Mouse (Mus musculus): Measurements from ENCODE around the gene Lgals8. TPM values are rescaled to one million over a fixed set of nuclear protein-coding genes. Genes with fewer than 3 reads are reported as not detected.
"Not testable (repeated sequence)": the region's sequence is repeated elsewhere in the genome, so short reads cannot be mapped to it uniquely, and the experiment has no call there.

Lgals8 gene
- 10 to 100 TPM; 29.6 to 32.6 TPM for total RNA-seq (2021)
- long read RNA-seq, experiment 1, transcript Lgals8-202 (10 exons, 2,792 nt): major isoform, 11 of 25 reads
- long read RNA-seq, experiment 1, transcript Lgals8-201 (10 exons, 2,736 nt): minor isoform, 5 of 25 reads
- long read RNA-seq, experiment 1, partial matches to known transcripts: 2 of 25 reads
- long read RNA-seq, experiment 1, other reads (novel, unspliced or antisense): 5 of 25 reads
- long read RNA-seq, experiment 2, transcript Lgals8-201 (10 exons, 2,736 nt): minor isoform, 5 of 20 reads
- long read RNA-seq, experiment 2, transcript Lgals8-202 (10 exons, 2,792 nt): major isoform, 11 of 20 reads
- long read RNA-seq, experiment 2, partial matches to known transcripts: 1 of 20 reads
- long read RNA-seq, experiment 2, other reads (novel, unspliced or antisense): 2 of 20 reads

GRCm38 (mm10) chr13:12464844-12465243, at the start of gene Lgals8:
TSS of gene Lgals8 (minus strand) at chr13:12464944.
- no peak for DNase-seq (ENCODE audit: low spot score in 2 of 2)

GRCm38 (mm10) chr13:12511189-12511965, 46.6 kb upstream of the Lgals8 start:
- no peak for DNase-seq (ENCODE audit: low spot score in 2 of 2)

GRCm38 (mm10) chr13:12510032-12510431, 45.3 kb upstream of the Lgals8 start:
- DNase-seq (ENCODE audit: low spot score in 2 of 2): no peak

- no peak for DNase-seq (ENCODE audit: low spot score in 2 of 2)
Measured at GRCm38 (mm10) chr13:12507426-12507825, 42.7 kb upstream of the Lgals8 start.

GRCm38 (mm10) chr13:12505359-12505758, 40.6 kb upstream of the Lgals8 start:
- no peak for DNase-seq (ENCODE audit: low spot score in 2 of 2)

- no peak for DNase-seq (ENCODE audit: low spot score in 2 of 2)
Measured at GRCm38 (mm10) chr13:12503238-12503751, 38.6 kb upstream of the Lgals8 start.

GRCm38 (mm10) chr13:12502665-12503237, 38.0 kb upstream of the Lgals8 start:
- no peak for DNase-seq (ENCODE audit: low spot score in 2 of 2)

GRCm38 (mm10) chr13:12499107-12499506, 34.4 kb upstream of the Lgals8 start:
- peak; percentile 31 to 32 for DNase-seq (ENCODE audit: low spot score in 2 of 2)

GRCm38 (mm10) chr13:12497809-12498208, 33.1 kb upstream of the Lgals8 start:
- DNase-seq (ENCODE audit: low spot score in 2 of 2): no peak

GRCm38 (mm10) chr13:12494750-12495149, 30.0 kb upstream of the Lgals8 start:
- no peak for DNase-seq (ENCODE audit: low spot score in 2 of 2)

- no peak for DNase-seq (ENCODE audit: low spot score in 2 of 2)
Measured at GRCm38 (mm10) chr13:12492515-12492914, 27.8 kb upstream of the Lgals8 start.

GRCm38 (mm10) chr13:12485640-12486039, 20.9 kb upstream of the Lgals8 start:
- no peak for DNase-seq (ENCODE audit: low spot score in 2 of 2)

- DNase-seq (ENCODE audit: low spot score in 2 of 2): no peak
Measured at GRCm38 (mm10) chr13:12485197-12485596, 20.5 kb upstream of the Lgals8 start.

- no peak for DNase-seq (ENCODE audit: low spot score in 2 of 2)
Measured at GRCm38 (mm10) chr13:12479802-12480201, 15.1 kb upstream of the Lgals8 start.

- no peak for DNase-seq (ENCODE audit: low spot score in 2 of 2)
Measured at GRCm38 (mm10) chr13:12478301-12478700, 13.6 kb upstream of the Lgals8 start.

GRCm38 (mm10) chr13:12476886-12477285, 12.1 kb upstream of the Lgals8 start:
- no peak for DNase-seq (ENCODE audit: low spot score in 2 of 2)

GRCm38 (mm10) chr13:12475239-12475638, 10.5 kb upstream of the Lgals8 start:
- no peak for DNase-seq (ENCODE audit: low spot score in 2 of 2)

GRCm38 (mm10) chr13:12473724-12474378, 9.1 kb upstream of the Lgals8 start:
- DNase-seq (ENCODE audit: low spot score in 2 of 2): peak; percentile 69 to 84

- no peak for DNase-seq (ENCODE audit: low spot score in 2 of 2)
Measured at GRCm38 (mm10) chr13:12468488-12468887, 3.7 kb upstream of the Lgals8 start.

- DNase-seq (ENCODE audit: low spot score in 2 of 2): not testable (repeated sequence)
Measured at GRCm38 (mm10) chr13:12464159-12464558, 585 bp downstream of the Lgals8 start.

GRCm38 (mm10) chr13:12462623-12463022, 2.1 kb downstream of the Lgals8 start:
- no peak for DNase-seq (ENCODE audit: low spot score in 2 of 2)
